Mouse (Mus musculus): Measurements from ENCODE around the gene Agmat. TPM values are rescaled to one million over a fixed set of nuclear protein-coding genes. Genes with fewer than 3 reads are reported as not detected.
"Not testable (repeated sequence)": the region's sequence is repeated elsewhere in the genome, so short reads cannot be mapped to it uniquely, and the experiment has no call there.

Agmat gene
- polyA plus RNA-seq, 1 experiment = 2.7 TPM

GRCm38 (mm10) chr4:141767353-141768036, 21.0 kb downstream of the Agmat start:
- Histone ChIP-seq H3K4me3 (replicated peaks; ENCODE audit: insufficient read depth, low read depth, low read length) (no peak overlapping the region), H3K27me3 (ENCODE audit: control insufficient read depth, insufficient read depth, low read length) (no peaks in the 10 kb centered on the region), H3K27ac (ENCODE audit: insufficient read depth, low read length) (peak overlapping the region; percentile 2; the same call in 1 of the 2 replicates), H3K4me1 (ENCODE audit: control insufficient read depth, insufficient read depth, low read length) (peaks cover 13% of the 10 kb centered on the region)
- DNase-seq = peak; percentile 76 to 83
- TF ChIP-seq CTCF (IDR thresholded peaks at IDR 0.05; ENCODE audit: borderline replicate concordance, insufficient read depth, low read depth, low read length) (no peak), POLR2A (IDR thresholded peaks at IDR 0.05; ENCODE audit: borderline replicate concordance, insufficient read depth, low read length) (no peak)
- 11% methylated on average over 19 of the region's 19 CpGs for WGBS

GRCm38 (mm10) chr4:141769501-141770160, 23.2 kb downstream of the Agmat start:
- Histone ChIP-seq H3K27ac (ENCODE audit: insufficient read depth, low read length) (no peak overlapping the region), H3K4me3 (replicated peaks; ENCODE audit: insufficient read depth, low read depth, low read length) (no peak overlapping the region), H3K27me3 (ENCODE audit: control insufficient read depth, insufficient read depth, low read length) (no peaks in the 10 kb centered on the region), H3K4me1 (ENCODE audit: control insufficient read depth, insufficient read depth, low read length) (peaks cover 13% of the 10 kb centered on the region)
- 40% methylated on average over 8 of the region's 8 CpGs for WGBS
- TF ChIP-seq CTCF (IDR thresholded peaks at IDR 0.05; ENCODE audit: borderline replicate concordance, insufficient read depth, low read depth, low read length) (no peak), POLR2A (IDR thresholded peaks at IDR 0.05; ENCODE audit: borderline replicate concordance, insufficient read depth, low read length) (no peak)
- DNase-seq = no peak

GRCm38 (mm10) chr4:141771823-141772222, 25.4 kb downstream of the Agmat start:
- 91% methylated on average over 8 of the region's 8 CpGs for WGBS
- no peak overlapping the region for H3K27ac ChIP-seq (ENCODE audit: insufficient read depth, low read length)
- peaks cover 6% of the 10 kb centered on the region for H3K4me1 ChIP-seq (ENCODE audit: control insufficient read depth, insufficient read depth, low read length)
- no peaks in the 10 kb centered on the region for H3K27me3 ChIP-seq (ENCODE audit: control insufficient read depth, insufficient read depth, low read length)
- DNase-seq = no peak
- TF ChIP-seq POLR2A (IDR thresholded peaks at IDR 0.05; ENCODE audit: borderline replicate concordance, insufficient read depth, low read length) (no peak), CTCF (IDR thresholded peaks at IDR 0.05; ENCODE audit: borderline replicate concordance, insufficient read depth, low read depth, low read length) (no peak)
- no peak overlapping the region for H3K4me3 ChIP-seq (replicated peaks; ENCODE audit: insufficient read depth, low read depth, low read length)

- WGBS = 85% methylated on average over 4 of the region's 4 CpGs
- H3K4me1 ChIP-seq (ENCODE audit: control insufficient read depth, insufficient read depth, low read length); H3K27me3 ChIP-seq (ENCODE audit: control insufficient read depth, insufficient read depth, low read length); H3K27ac ChIP-seq (ENCODE audit: insufficient read depth, low read length); H3K4me3 ChIP-seq (replicated peaks; ENCODE audit: insufficient read depth, low read depth, low read length); DNase-seq: not testable (repeated sequence)
These were observed 26.5 kb downstream of the Agmat start for GRCm38 (mm10) chr4:141773019-141773418.

- Histone ChIP-seq H3K4me1 (ENCODE audit: control insufficient read depth, insufficient read depth, low read length) (no peaks in the 10 kb centered on the region), H3K4me3 (replicated peaks; ENCODE audit: insufficient read depth, low read depth, low read length) (no peak overlapping the region), H3K27ac (ENCODE audit: insufficient read depth, low read length) (no peak overlapping the region), H3K27me3 (ENCODE audit: control insufficient read depth, insufficient read depth, low read length) (no peaks in the 10 kb centered on the region)
- no peak for TF ChIP-seq POLR2A (IDR thresholded peaks at IDR 0.05; ENCODE audit: borderline replicate concordance, insufficient read depth, low read length)
- no peak for TF ChIP-seq CTCF (IDR thresholded peaks at IDR 0.05; ENCODE audit: borderline replicate concordance, insufficient read depth, low read depth, low read length)
- no peak for DNase-seq
- 82% methylated on average over 8 of the region's 8 CpGs for WGBS
These were observed 33.4 kb downstream of the Agmat start for GRCm38 (mm10) chr4:141779828-141780227.

- no peak overlapping the region for H3K27ac ChIP-seq (ENCODE audit: insufficient read depth, low read length)
- no peak overlapping the region for H3K4me3 ChIP-seq (replicated peaks; ENCODE audit: insufficient read depth, low read depth, low read length)
- TF ChIP-seq CTCF (IDR thresholded peaks at IDR 0.05; ENCODE audit: borderline replicate concordance, insufficient read depth, low read depth, low read length) = no peak
- no peak for TF ChIP-seq POLR2A (IDR thresholded peaks at IDR 0.05; ENCODE audit: borderline replicate concordance, insufficient read depth, low read length)
- WGBS = 78% methylated on average over 8 of the region's 8 CpGs
- H3K4me1 ChIP-seq (ENCODE audit: control insufficient read depth, insufficient read depth, low read length) = no peaks in the 10 kb centered on the region
- H3K27me3 ChIP-seq (ENCODE audit: control insufficient read depth, insufficient read depth, low read length) = no peaks in the 10 kb centered on the region
- DNase-seq = no peak
These were observed 34.9 kb downstream of the Agmat start for GRCm38 (mm10) chr4:141781201-141781985.

GRCm38 (mm10) chr4:141784835-141785234, 38.4 kb downstream of the Agmat start:
- WGBS = 87% methylated on average over 5 of the region's 5 CpGs
- Histone ChIP-seq H3K27me3 (ENCODE audit: control insufficient read depth, insufficient read depth, low read length) (no peaks in the 10 kb centered on the region), H3K27ac (ENCODE audit: insufficient read depth, low read length) (no peak overlapping the region), H3K4me1 (ENCODE audit: control insufficient read depth, insufficient read depth, low read length) (no peaks in the 10 kb centered on the region), H3K4me3 (replicated peaks; ENCODE audit: insufficient read depth, low read depth, low read length) (no peak overlapping the region)
- no peak for DNase-seq
- TF ChIP-seq POLR2A (IDR thresholded peaks at IDR 0.05; ENCODE audit: borderline replicate concordance, insufficient read depth, low read length) = no peak
- no peak for TF ChIP-seq CTCF (IDR thresholded peaks at IDR 0.05; ENCODE audit: borderline replicate concordance, insufficient read depth, low read depth, low read length)
